ENCODE assay signal across 19 mouse cellular contexts in the genomic region with DNA sequence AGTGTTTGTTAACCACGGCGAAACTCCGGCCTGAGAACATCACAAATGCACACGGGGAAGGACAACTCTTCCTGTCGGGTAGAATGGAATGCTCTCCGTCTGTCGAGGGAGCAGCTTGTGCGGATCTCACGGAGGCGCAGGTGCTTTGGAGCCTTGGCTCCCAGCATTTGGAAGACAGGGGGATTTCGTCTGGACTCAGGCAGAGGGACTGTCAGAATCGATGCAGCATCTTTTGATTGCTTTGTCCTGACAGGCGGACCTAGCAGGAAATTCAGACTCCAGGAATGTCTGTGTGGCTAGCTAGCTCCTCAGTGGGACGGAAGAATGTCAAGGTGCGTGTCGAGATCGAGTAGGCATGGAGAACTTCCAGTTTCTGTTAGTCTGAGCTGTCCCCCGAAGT.
DNase-seq lines count a peak whose midpoint lies in the region; ATAC-seq and TF ChIP-seq lines count a peak whose summit lies in the region.
"Had no signal": no experiment of that assay in that cellular context is flagged by ENCODE, and none has a peak within 500 bp of the region (broad histone marks: within the 10 kb centered on the region; RNA-seq: fewer than 3 reads in every experiment).

No protein-coding gene starts in this region.

- H3K9me3 ChIP-seq in lung, embryonic 15.5 days, result no peaks in the 10 kb centered on the region
- no peaks in the 10 kb centered on the region for H3K9me3 ChIP-seq in forebrain, embryonic 11.5 days (ENCODE audit: control insufficient read depth, low read length)
- H3K9me3 ChIP-seq: heart, embryonic 13.5 days; limb, embryonic 15.5 days had no signal

- no peaks in the 10 kb centered on the region for H3K36me3 ChIP-seq in thymus, adult 2 months (ENCODE audit: control insufficient read depth, insufficient read depth, low read length)
- H3K36me3 ChIP-seq in lung, embryonic 15.5 days, result no peaks in the 10 kb centered on the region
- H3K36me3 ChIP-seq in forebrain, embryonic 11.5 days (ENCODE audit: control insufficient read depth, insufficient read depth, low read length), result no peaks in the 10 kb centered on the region
- H3K36me3 ChIP-seq: heart, embryonic 13.5 days; limb, embryonic 15.5 days had no signal

- WGBS in thymus, adult 2 months, result 46% methylated on average over 18 of the region's 18 CpGs
- WGBS in lung, embryonic 15.5 days, result 54% methylated on average over 18 of the region's 18 CpGs
- 79% methylated on average over 18 of the region's 18 CpGs for WGBS in forebrain, embryonic 11.5 days

- H3K27ac ChIP-seq in thymus, adult 2 months (ENCODE audit: control insufficient read depth, insufficient read depth, low read length), result no peak overlapping the region
- no peak overlapping the region for H3K27ac ChIP-seq in lung, embryonic 15.5 days
- no peak overlapping the region for H3K27ac ChIP-seq in forebrain, embryonic 11.5 days (ENCODE audit: low read depth, low read length)
- H3K27ac ChIP-seq: heart, embryonic 13.5 days; limb, embryonic 15.5 days; macrophage had no signal

- intact Hi-C loops in heart, postnatal 14 days (cut with DNase I), result no loop called here

- TF ChIP-seq POLR2A in thymus, adult 2 months (IDR thresholded peaks at IDR 0.05; ENCODE audit: control insufficient read depth, extremely low read depth, insufficient read depth, low read length, poor library complexity), result no peak

- H3K4me1 ChIP-seq in thymus, adult 2 months (replicated peaks; ENCODE audit: control insufficient read depth, insufficient read depth, low read length), result peaks cover 4% of the 10 kb centered on the region
- H3K4me1 ChIP-seq in lung, embryonic 15.5 days, result peaks cover 13% of the 10 kb centered on the region; the same call in 1 of the 2 replicates
- peaks cover 5% of the 10 kb centered on the region; the same call in 1 of the 2 replicates for H3K4me1 ChIP-seq in forebrain, embryonic 11.5 days (replicated peaks; ENCODE audit: control insufficient read depth, insufficient read depth, low read length)
- H3K4me1 ChIP-seq: heart, embryonic 13.5 days had no signal

- no peaks in the 10 kb centered on the region for H3K27me3 ChIP-seq in thymus, adult 2 months (ENCODE audit: control insufficient read depth, insufficient read depth, low read length)
- H3K27me3 ChIP-seq in lung, embryonic 15.5 days, result no peaks in the 10 kb centered on the region
- H3K27me3 ChIP-seq in forebrain, embryonic 11.5 days (ENCODE audit: control insufficient read depth, insufficient read depth, low read length), result no peaks in the 10 kb centered on the region
- H3K27me3 ChIP-seq: CH12.LX; limb, embryonic 15.5 days had no signal

- peak overlapping the region; percentile 8; the same call in 1 of the 2 replicates for H3K4me3 ChIP-seq in thymus, adult 2 months (ENCODE audit: control insufficient read depth, insufficient read depth, low read length)
- H3K4me3 ChIP-seq in lung, embryonic 15.5 days, result 0 out of 2 replicates have a peak overlapping the region, but pooled peaks have one; percentile 7
- H3K4me3 ChIP-seq in forebrain, embryonic 11.5 days (ENCODE audit: low read depth, low read length), result no peak overlapping the region
- H3K4me3 ChIP-seq: heart, embryonic 13.5 days; limb, embryonic 15.5 days had no signal

- ATAC-seq in lung, embryonic 15.5 days (ENCODE audit: borderline replicate concordance, extremely low read depth, low FRiP score, low TSS enrichment), result no peak
- no peak for ATAC-seq in forebrain, embryonic 11.5 days (replicated peaks; ENCODE audit: low FRiP score)
- ATAC-seq in granulocyte monocyte progenitor cell, adult 5-6 weeks (replicated peaks; ENCODE audit: poor library complexity, severe bottlenecking), result no peak
- ATAC-seq: forebrain, embryonic 14.5 days; midbrain, embryonic 16.5 days had no signal

- DNase-seq in heart, adult 11 months, result peak; percentile 88
- DNase-seq in heart, postnatal 14 days, result no peak
- no peak for DNase-seq in thymus, adult 2 months
- no peak for DNase-seq in thymus, postnatal 36 days
- no peak for DNase-seq in forebrain, embryonic 11.5 days (ENCODE audit: low spot score)
- no peak for DNase-seq in spleen, postnatal 4 days (ENCODE audit: low spot score in 2 of 2)
- DNase-seq: cerebellum, adult 9-11 months; heart, postnatal 4 days; kidney, adult 2 months; kidney, postnatal 36 days; right cerebral cortex, adult 18-20 months had no signal

- H3K4me2 ChIP-seq in lung, embryonic 15.5 days, result peak overlapping the region; percentile 11; the same call in 1 of the 2 replicates
- H3K4me2 ChIP-seq in forebrain, embryonic 11.5 days (ENCODE audit: low read depth, low read length, severe bottlenecking), result no peak overlapping the region
- H3K4me2 ChIP-seq: heart, embryonic 13.5 days; limb, embryonic 15.5 days had no signal

- H3K9ac ChIP-seq in lung, embryonic 15.5 days, result no peak overlapping the region
- no peak overlapping the region for H3K9ac ChIP-seq in forebrain, embryonic 11.5 days (ENCODE audit: low read length)
- H3K9ac ChIP-seq: heart, embryonic 13.5 days; limb, embryonic 15.5 days had no signal

- TF ChIP-seq CTCF in thymus, adult 2 months (IDR thresholded peaks at IDR 0.05; ENCODE audit: borderline replicate concordance, control insufficient read depth, extremely low read depth, insufficient read depth, low read length, poor library complexity), result no peak
